Mouse (Mus musculus): Measurements from ENCODE around the gene 1190007I07Rik.

DNA sequence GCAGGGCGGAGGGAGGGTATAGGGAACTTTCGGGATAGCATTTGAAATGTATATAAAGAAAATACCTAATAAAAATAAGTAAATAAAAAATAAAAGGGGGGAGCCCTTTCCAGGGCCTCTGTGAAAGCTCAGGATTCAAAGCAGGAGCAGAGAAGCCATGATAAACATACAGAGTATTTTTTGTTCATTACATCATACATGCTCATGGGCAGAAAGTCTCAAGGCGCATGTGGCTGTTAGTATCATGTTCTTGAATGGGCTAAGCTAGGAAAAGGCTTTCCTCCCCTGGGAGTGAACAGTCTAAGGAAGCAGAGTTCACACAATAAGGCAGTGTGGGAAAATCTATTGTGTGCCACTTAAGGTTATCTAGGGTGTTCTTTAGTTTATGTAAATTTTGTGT is 13.3 kb upstream of the 1190007I07Rik start:
- no peak for TF ChIP-seq MAFK (IDR thresholded peaks at IDR 0.05; ENCODE audit: insufficient read depth, low read depth, low read length)
- no peak for TF ChIP-seq HCFC1 (IDR thresholded peaks at IDR 0.05; ENCODE audit: borderline replicate concordance, insufficient read depth, low read length)
- no peak for TF ChIP-seq CHD2 (IDR thresholded peaks at IDR 0.05; ENCODE audit: low read depth, low read length)
- TF ChIP-seq ZC3H11A (IDR thresholded peaks at IDR 0.05; ENCODE audit: borderline replicate concordance, low read depth, low read length) = no peak
- TF ChIP-seq ZNF384 (IDR thresholded peaks at IDR 0.05; ENCODE audit: low read depth, low read length) = no peak

Data from ES-E14 (cell line).